Comparison of ENCODE assay signal across 9 mouse cellular contexts in genomic region chr5:113591751-113592230, GRCm38 (mm10). TPM values are rescaled to one million over a fixed set of nuclear protein-coding genes. Genes with fewer than 3 reads are reported as not detected.
A peak's percentile ranks its signal among the peaks of the same experiment; 100 is the strongest.
DNase-seq lines count a peak whose midpoint lies in the region; ATAC-seq and TF ChIP-seq lines count a peak whose summit lies in the region.
"Had no signal": no experiment of that assay in that cellular context is flagged by ENCODE, and none has a peak within 500 bp of the region (broad histone marks: within the 10 kb centered on the region; RNA-seq: fewer than 3 reads in every experiment).

No protein-coding gene starts in this region.

- H3K4me3 ChIP-seq in cerebellum, adult 2 months (replicated peaks; ENCODE audit: insufficient read depth, low read depth, low read length): no peak overlapping the region
- no peak overlapping the region for H3K4me3 ChIP-seq in embryonic facial prominence, embryonic 12.5 days
- H3K4me3 ChIP-seq in midbrain, embryonic 14.5 days (replicated peaks; ENCODE audit: low read depth, low read length): no peak overlapping the region
- H3K4me3 ChIP-seq: stomach, embryonic 15.5 days had no signal

- no peaks in the 10 kb centered on the region for H3K27me3 ChIP-seq in cerebellum, adult 2 months (ENCODE audit: control insufficient read depth, insufficient read depth, low read length)
- no peaks in the 10 kb centered on the region for H3K27me3 ChIP-seq in embryonic facial prominence, embryonic 12.5 days
- no peaks in the 10 kb centered on the region for H3K27me3 ChIP-seq in midbrain, embryonic 14.5 days (ENCODE audit: control insufficient read depth, insufficient read depth, low read length)
- H3K27me3 ChIP-seq: stomach, embryonic 15.5 days had no signal

- peak overlapping the region; percentile 79 for H3K27ac ChIP-seq in cerebellum, adult 2 months (ENCODE audit: insufficient read depth, low read length)
- H3K27ac ChIP-seq in embryonic facial prominence, embryonic 12.5 days: peak overlapping the region; percentile 37
- H3K27ac ChIP-seq in midbrain, embryonic 14.5 days (replicated peaks; ENCODE audit: low read depth, low read length): peak overlapping the region; percentile 86
- H3K27ac ChIP-seq: stomach, embryonic 15.5 days had no signal

- TF ChIP-seq CTCF in cerebellum, adult 2 months (IDR thresholded peaks at IDR 0.05; ENCODE audit: borderline replicate concordance, insufficient read depth, low read depth, low read length): no peak

- H3K9me3 ChIP-seq in embryonic facial prominence, embryonic 12.5 days: no peaks in the 10 kb centered on the region
- no peaks in the 10 kb centered on the region for H3K9me3 ChIP-seq in midbrain, embryonic 14.5 days (ENCODE audit: control insufficient read depth, low read length)
- H3K9me3 ChIP-seq: stomach, embryonic 15.5 days had no signal

- 0 out of 2 replicates have a peak, but pooled peaks have one; percentile 16 for TF ChIP-seq POLR2A in cerebellum, adult 2 months (IDR thresholded peaks at IDR 0.05; ENCODE audit: borderline replicate concordance, insufficient read depth, low read length)

- no peak overlapping the region for H3K9ac ChIP-seq in embryonic facial prominence, embryonic 12.5 days
- H3K9ac ChIP-seq in midbrain, embryonic 14.5 days (replicated peaks; ENCODE audit: low read length): no peak overlapping the region; the same call in 1 of the 2 replicates
- H3K9ac ChIP-seq: stomach, embryonic 15.5 days had no signal

- no peak for DNase-seq in cerebellum, adult 2 months
- peak; percentile 40 for DNase-seq in induced T-regulatory cell, adult 2 months (ENCODE audit: low read depth)
- peak; percentile 89 for DNase-seq in midbrain, embryonic 14.5 days
- no peak for DNase-seq in thymus, postnatal 4 days
- DNase-seq in testis, postnatal 10 days (ENCODE audit: low spot score): no peak
- DNase-seq in spleen, adult 12 weeks (ENCODE audit: low spot score): no peak

- no peaks in the 10 kb centered on the region for H3K36me3 ChIP-seq in embryonic facial prominence, embryonic 12.5 days
- H3K36me3 ChIP-seq in midbrain, embryonic 14.5 days (ENCODE audit: control insufficient read depth, insufficient read depth, low read length): no peaks in the 10 kb centered on the region
- H3K36me3 ChIP-seq: stomach, embryonic 15.5 days had no signal

- H3K4me1 ChIP-seq in cerebellum, adult 2 months (ENCODE audit: control insufficient read depth, insufficient read depth, low read length): peaks cover 42% of the 10 kb centered on the region
- H3K4me1 ChIP-seq in embryonic facial prominence, embryonic 12.5 days: peaks cover 29% of the 10 kb centered on the region
- peaks cover 23% of the 10 kb centered on the region for H3K4me1 ChIP-seq in midbrain, embryonic 14.5 days (ENCODE audit: control insufficient read depth, insufficient read depth, low read length)
- H3K4me1 ChIP-seq: stomach, embryonic 15.5 days had no signal

- no peak overlapping the region for H3K4me2 ChIP-seq in embryonic facial prominence, embryonic 12.5 days (replicated peaks)
- H3K4me2 ChIP-seq in midbrain, embryonic 14.5 days (ENCODE audit: low read length): no peak overlapping the region
- H3K4me2 ChIP-seq: stomach, embryonic 15.5 days had no signal

- no peak for ATAC-seq in cerebellum, adult (ENCODE audit: insufficient number of reproducible peaks, low FRiP score, low TSS enrichment)
- ATAC-seq in embryonic facial prominence, embryonic 12.5 days (ENCODE audit: insufficient number of reproducible peaks, insufficient read depth, low FRiP score, low TSS enrichment): peak; percentile 22; the same call in 1 of the 2 replicates
- ATAC-seq in midbrain, embryonic 14.5 days (ENCODE audit: low FRiP score, low TSS enrichment): peak; percentile 89

- 37% methylated on average over 6 of the region's 6 CpGs for WGBS in cerebellum, adult 2 months
- 11% methylated on average over 6 of the region's 6 CpGs for WGBS in embryonic facial prominence, embryonic 12.5 days
- 3% methylated on average over 6 of the region's 6 CpGs for WGBS in midbrain, embryonic 14.5 days

RNA-seq across cellular contexts. Expression of gene Cmklr1, which starts 58.4 kb away (rescaled TPM):
- polyA plus RNA-seq in cerebellum, adult 2 months (2012; rRNA removed): 2.2 and 3.0 TPM in 2 replicates
- polyA plus RNA-seq in embryonic facial prominence, embryonic 12.5 days (2016; fragmentation: Nextera tagmentation; extraction: Ambion mirVana): 2.1 and 3.3 TPM in 2 replicates
- polyA plus RNA-seq in midbrain, embryonic 14.5 days (2014; fragmentation: Nextera tagmentation; extraction: Ambion mirVana): 1.2 and 2.1 TPM in 2 replicates

Comparison
In these comparisons a context has a peak if more than half of its experiments do, and no peak if none do; other contexts are left out.
1. DNase-seq: peak in induced T-regulatory cell, adult 2 months (single experiment) and midbrain, embryonic 14.5 days (single experiment); none in cerebellum, adult 2 months (0 of 2), thymus, postnatal 4 days (single experiment), testis, postnatal 10 days (single experiment) and spleen, adult 12 weeks (single experiment).
2. Peak in every context shown above with its lines, with median percentiles within 50 percentile points of each other: H3K27ac ChIP-seq.